Mouse (Mus musculus) cerebellum, adult 11 months (tissue): ENCODE data around the gene F10.

Experiments
- DNase-seq: peaks from one replicate; pipeline ENCODE4 v3.0.0; 2022

Gene F10

GRCm38 (mm10) chr8:13037015-13037414, at the start of gene F10:
Gene F10 (plus strand): TSS chr8:13037308.
- no peak for DNase-seq

- peak; percentile 61 for DNase-seq
Measured at GRCm38 (mm10) chr8:12987571-12987970, 49.5 kb upstream of the F10 start.

- peak; percentile 56 for DNase-seq
Measured at GRCm38 (mm10) chr8:12988722-12989430, 48.2 kb upstream of the F10 start.

- DNase-seq, result no peak
Measured at GRCm38 (mm10) chr8:12991411-12991810, 45.7 kb upstream of the F10 start.

- DNase-seq, result no peak
Measured at GRCm38 (mm10) chr8:12994468-12994867, 42.6 kb upstream of the F10 start.

GRCm38 (mm10) chr8:12995481-12995880, 41.6 kb upstream of the F10 start:
- no peak for DNase-seq

- DNase-seq, result no peak
Measured at GRCm38 (mm10) chr8:12996831-12997275, 40.3 kb upstream of the F10 start.

GRCm38 (mm10) chr8:12998331-12998730, 38.8 kb upstream of the F10 start:
- DNase-seq, result no peak

GRCm38 (mm10) chr8:12999793-13000192, 37.3 kb upstream of the F10 start:
- DNase-seq, result no peak

- no peak for DNase-seq
Measured at GRCm38 (mm10) chr8:13007458-13007857, 29.6 kb upstream of the F10 start.

- no peak for DNase-seq
Measured at GRCm38 (mm10) chr8:13010313-13010712, 26.8 kb upstream of the F10 start.

GRCm38 (mm10) chr8:13019560-13019959, 17.5 kb upstream of the F10 start:
- no peak for DNase-seq

- no peak for DNase-seq
Measured at GRCm38 (mm10) chr8:13021830-13022229, 15.3 kb upstream of the F10 start.

- no peak for DNase-seq
Measured at GRCm38 (mm10) chr8:13025487-13026224, 11.5 kb upstream of the F10 start, which contains the start of gene F7. Gene F7 (plus strand): TSS chr8:13026034.

GRCm38 (mm10) chr8:13027615-13028014, 9.5 kb upstream of the F10 start:
- no peak for DNase-seq

GRCm38 (mm10) chr8:13028482-13028881, 8.6 kb upstream of the F10 start:
- peak; percentile 26 for DNase-seq

- no peak for DNase-seq
Measured at GRCm38 (mm10) chr8:13036346-13036812, 729 bp upstream of the F10 start.

- DNase-seq, result no peak
Measured at GRCm38 (mm10) chr8:13037569-13037968, 461 bp downstream of the F10 start.

GRCm38 (mm10) chr8:13039054-13039453, 1.9 kb downstream of the F10 start:
- no peak for DNase-seq

- DNase-seq, result no peak
Measured at GRCm38 (mm10) chr8:13041459-13041858, 4.4 kb downstream of the F10 start.

- DNase-seq, result no peak
Measured at GRCm38 (mm10) chr8:13047652-13048051, 10.5 kb downstream of the F10 start.

GRCm38 (mm10) chr8:13050550-13050949, 13.4 kb downstream of the F10 start:
- no peak for DNase-seq

GRCm38 (mm10) chr8:13057351-13057750, 20.2 kb downstream of the F10 start:
- no peak for DNase-seq
